Mouse (Mus musculus): ENCODE measurements around the gene Prmt8. TPM values are rescaled to one million over a fixed set of nuclear protein-coding genes. Genes with fewer than 3 reads are reported as not detected.

Gene Prmt8
- polyA plus RNA-seq, 1 experiment from 2014 or later, result 32.7 TPM

GRCm38 (mm10) chr6:127735130-127735981 is 33.9 kb downstream of the Prmt8 start:
- 34% methylated on average over 13 of the region's 13 CpGs for WGBS
- peak overlapping the region; percentile 71 for H3K27ac ChIP-seq
- ATAC-seq, result peak; percentile 89
- no peak overlapping the region for H3K4me3 ChIP-seq (replicated peaks)
- H3K4me2 ChIP-seq (replicated peaks), result peak overlapping the region; percentile 3; the same call in 1 of the 2 replicates
- H3K9me3 ChIP-seq, result no peaks in the 10 kb centered on the region
- no peaks in the 10 kb centered on the region for H3K27me3 ChIP-seq
- no peaks in the 10 kb centered on the region for H3K36me3 ChIP-seq
- H3K4me1 ChIP-seq (replicated peaks), result peaks cover 25% of the 10 kb centered on the region
- H3K9ac ChIP-seq (replicated peaks), result no peak overlapping the region

DNA sequence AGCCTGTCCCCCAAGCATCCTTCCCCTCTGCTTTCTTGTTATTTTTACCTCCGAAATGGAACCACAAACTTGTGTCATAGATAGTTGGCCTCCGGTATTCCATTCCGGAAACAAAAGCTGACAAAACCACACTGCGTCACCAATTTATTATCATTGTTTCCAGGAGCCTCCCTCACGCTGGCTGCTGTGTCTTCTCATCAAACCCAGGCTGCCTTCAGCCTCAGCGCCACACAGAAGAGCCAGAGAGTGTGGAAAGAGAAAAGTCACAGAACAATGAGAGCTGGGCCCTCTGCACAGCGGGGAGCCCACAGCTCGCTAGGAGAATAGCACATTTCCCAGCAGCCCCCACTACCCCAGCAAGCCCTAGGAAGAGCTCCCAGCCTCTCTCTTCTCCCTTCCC is 46.1 kb downstream of the Prmt8 start:
- Histone ChIP-seq H3K36me3 (peaks cover 15% of the 10 kb centered on the region; the same call in 1 of the 2 replicates), H3K9me3 (no peaks in the 10 kb centered on the region), H3K4me2 (replicated peaks) (peak overlapping the region; percentile 11; the same call in 1 of the 2 replicates), H3K27me3 (0 out of 2 replicates have a peak, but pooled peaks cover 4% of the 10 kb centered on the region), H3K9ac (replicated peaks) (no peak overlapping the region), H3K4me1 (replicated peaks) (peaks cover 26% of the 10 kb centered on the region), H3K4me3 (replicated peaks) (no peak overlapping the region), H3K27ac (peak overlapping the region; percentile 44)
- WGBS, result 24% methylated on average over 8 of the region's 8 CpGs
- ATAC-seq, result peak; percentile 9; the same call in 1 of the 2 replicates

DNA sequence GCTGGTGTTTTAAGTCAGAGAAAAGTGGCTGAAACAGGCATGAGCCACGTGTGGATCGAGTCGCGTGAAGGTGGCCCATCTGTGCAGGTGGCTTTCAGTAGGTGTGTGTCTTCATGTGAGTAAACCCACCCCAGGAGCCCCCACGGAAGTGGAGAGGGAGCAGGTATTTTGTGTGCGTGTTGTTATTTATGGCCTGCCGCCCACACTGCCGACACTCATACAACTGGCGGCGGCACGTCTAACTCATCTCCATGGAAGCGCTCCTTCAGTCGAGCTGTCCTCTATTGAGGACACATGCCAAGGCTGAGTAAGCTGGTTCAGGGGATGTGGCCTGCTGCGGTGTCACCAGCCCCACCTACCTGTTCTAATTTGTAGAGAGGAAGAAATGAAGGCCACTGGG is 49.4 kb downstream of the Prmt8 start:
- 79% methylated on average over 14 of the region's 14 CpGs for WGBS

DNA sequence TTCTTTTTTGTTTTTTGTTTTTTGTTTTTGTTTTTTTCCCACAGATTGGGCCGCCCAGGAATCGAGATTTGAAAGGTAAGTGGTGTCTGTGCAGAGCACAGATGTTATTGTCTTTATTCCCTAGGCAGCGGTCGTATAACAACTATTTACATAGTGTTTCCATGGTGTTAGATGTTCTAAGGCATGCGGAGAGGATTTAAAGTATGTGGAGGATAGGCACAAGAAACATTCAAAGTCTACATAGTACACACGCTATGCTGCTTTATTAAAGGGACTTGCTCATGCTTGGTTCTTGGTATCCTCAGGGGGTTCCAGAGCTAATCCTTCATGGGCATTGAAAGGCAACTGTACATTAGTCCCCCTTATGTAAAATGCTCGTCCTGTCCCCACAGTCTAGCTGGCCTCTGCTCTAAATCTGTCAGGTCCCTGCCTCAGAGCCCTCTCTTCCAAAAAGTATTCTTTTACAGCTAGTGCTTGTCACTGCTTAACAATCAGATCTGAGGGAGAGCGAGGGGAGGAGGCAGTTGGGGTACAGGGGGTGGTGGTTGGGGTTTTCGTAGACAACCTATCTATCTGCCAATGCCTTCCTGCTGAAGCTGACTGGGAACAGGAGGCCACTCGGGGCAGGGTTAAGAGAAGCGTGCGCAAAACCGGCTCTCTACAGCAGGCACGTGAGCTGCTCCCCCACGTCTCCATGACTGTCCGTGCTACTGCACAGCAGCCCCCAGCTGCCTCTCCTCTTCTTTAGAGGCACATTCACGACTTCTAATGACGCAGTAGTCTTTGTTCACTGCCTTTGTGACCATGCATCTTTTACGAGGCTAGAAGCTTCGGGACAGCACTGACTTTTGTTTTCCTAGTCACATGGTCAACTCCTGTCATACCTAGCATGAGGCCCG is 51.8 kb downstream of the Prmt8 start:
- peak overlapping the region; percentile 35 for H3K4me2 ChIP-seq (replicated peaks)
- H3K9ac ChIP-seq (replicated peaks), result no peak overlapping the region
- WGBS, result 14% methylated on average over 21 of the region's 21 CpGs
- no peak overlapping the region for H3K4me3 ChIP-seq (replicated peaks)
- no peaks in the 10 kb centered on the region for H3K9me3 ChIP-seq
- H3K27ac ChIP-seq, result peak overlapping the region; percentile 68
- 0 out of 2 replicates have a peak, but pooled peaks cover 4% of the 10 kb centered on the region for H3K27me3 ChIP-seq
- no peaks in the 10 kb centered on the region for H3K36me3 ChIP-seq
- peaks cover 33% of the 10 kb centered on the region for H3K4me1 ChIP-seq (replicated peaks)
- peak; percentile 85 for ATAC-seq

More for the DNA sequence above, 49.4 kb downstream of the Prmt8 start:
- Histone ChIP-seq H3K4me1 (replicated peaks) (peaks cover 46% of the 10 kb centered on the region), H3K27me3 (0 out of 2 replicates have a peak, but pooled peaks cover 4% of the 10 kb centered on the region), H3K4me2 (replicated peaks) (no peak overlapping the region), H3K4me3 (replicated peaks) (no peak overlapping the region), H3K9me3 (no peaks in the 10 kb centered on the region), H3K9ac (replicated peaks) (no peak overlapping the region), H3K36me3 (no peaks in the 10 kb centered on the region; the same call in 1 of the 2 replicates), H3K27ac (no peak overlapping the region; the same call in 1 of the 2 replicates)
- no peak for ATAC-seq

- Histone ChIP-seq H3K9me3 (no peaks in the 10 kb centered on the region), H3K36me3 (peaks cover 9% of the 10 kb centered on the region; the same call in 1 of the 2 replicates), H3K27me3 (0 out of 2 replicates have a peak, but pooled peaks cover 4% of the 10 kb centered on the region), H3K4me1 (replicated peaks) (peaks cover 33% of the 10 kb centered on the region), H3K4me2 (replicated peaks) (no peak overlapping the region), H3K4me3 (replicated peaks) (no peak overlapping the region), H3K9ac (replicated peaks) (no peak overlapping the region), H3K27ac (no peak overlapping the region)
- ATAC-seq, result no peak
- WGBS, result 57% methylated on average over 5 of the region's 5 CpGs
Measured at GRCm38 (mm10) chr6:127715428-127715827, 53.8 kb downstream of the Prmt8 start.

- Histone ChIP-seq H3K9ac (replicated peaks) (no peak overlapping the region), H3K27me3 (0 out of 2 replicates have a peak, but pooled peaks cover 4% of the 10 kb centered on the region), H3K36me3 (peaks cover 9% of the 10 kb centered on the region; the same call in 1 of the 2 replicates), H3K4me2 (replicated peaks) (no peak overlapping the region), H3K9me3 (no peaks in the 10 kb centered on the region), H3K4me1 (replicated peaks) (peaks cover 31% of the 10 kb centered on the region), H3K27ac (no peak overlapping the region), H3K4me3 (replicated peaks) (no peak overlapping the region)
- WGBS, result 83% methylated on average over 5 of the region's 5 CpGs
- no peak for ATAC-seq
Measured at GRCm38 (mm10) chr6:127714906-127715305, 54.4 kb downstream of the Prmt8 start.

GRCm38 (mm10) chr6:127708218-127708628 is 61.0 kb downstream of the Prmt8 start:
- Histone ChIP-seq H3K4me1 (replicated peaks) (peaks cover 22% of the 10 kb centered on the region), H3K27me3 (no peaks in the 10 kb centered on the region), H3K4me2 (replicated peaks) (no peak overlapping the region), H3K36me3 (peaks cover 9% of the 10 kb centered on the region; the same call in 1 of the 2 replicates), H3K9ac (replicated peaks) (no peak overlapping the region), H3K4me3 (replicated peaks) (no peak overlapping the region), H3K27ac (no peak overlapping the region; the same call in 1 of the 2 replicates), H3K9me3 (no peaks in the 10 kb centered on the region)
- 77% methylated on average over 1 of the region's 1 CpGs for WGBS
- ATAC-seq, result peak; percentile 66; the same call in 1 of the 2 replicates

- Histone ChIP-seq H3K9ac (replicated peaks) (no peak overlapping the region), H3K27me3 (no peaks in the 10 kb centered on the region), H3K9me3 (no peaks in the 10 kb centered on the region), H3K4me2 (replicated peaks) (no peak overlapping the region), H3K4me3 (replicated peaks) (no peak overlapping the region), H3K27ac (peak overlapping the region; percentile 83), H3K36me3 (peaks cover 8% of the 10 kb centered on the region; the same call in 1 of the 2 replicates), H3K4me1 (replicated peaks) (peaks cover 40% of the 10 kb centered on the region)
- WGBS, result 10% methylated on average over 10 of the region's 11 CpGs
- ATAC-seq, result peak; percentile 96
Measured at GRCm38 (mm10) chr6:127701036-127701783, 68.1 kb downstream of the Prmt8 start.

- Histone ChIP-seq H3K27me3 (no peaks in the 10 kb centered on the region), H3K9me3 (no peaks in the 10 kb centered on the region), H3K9ac (replicated peaks) (no peak overlapping the region), H3K36me3 (peaks cover 14% of the 10 kb centered on the region), H3K27ac (no peak overlapping the region), H3K4me1 (replicated peaks) (0 out of 2 replicates have a peak, but pooled peaks cover 4% of the 10 kb centered on the region), H3K4me2 (replicated peaks) (no peak overlapping the region), H3K4me3 (replicated peaks) (no peak overlapping the region)
- 89% methylated on average over 7 of the region's 7 CpGs for WGBS
- ATAC-seq, result no peak
Measured at GRCm38 (mm10) chr6:127693681-127694080, 75.6 kb downstream of the Prmt8 start.

- Histone ChIP-seq H3K4me2 (replicated peaks) (no peak overlapping the region), H3K27me3 (no peaks in the 10 kb centered on the region), H3K36me3 (peaks cover 10% of the 10 kb centered on the region), H3K4me3 (replicated peaks) (no peak overlapping the region), H3K4me1 (replicated peaks) (0 out of 2 replicates have a peak, but pooled peaks cover 4% of the 10 kb centered on the region), H3K27ac (no peak overlapping the region), H3K9ac (replicated peaks) (no peak overlapping the region), H3K9me3 (no peaks in the 10 kb centered on the region)
- ATAC-seq, result no peak
- 71% methylated on average over 7 of the region's 7 CpGs for WGBS
Measured at GRCm38 (mm10) chr6:127692298-127692697, 77.0 kb downstream of the Prmt8 start.

Data from midbrain, embryonic 13.5 days (tissue).